Mouse (Mus musculus): Measurements from ENCODE around the gene Pla2g3. TPM values are rescaled to one million over a fixed set of nuclear protein-coding genes. Genes with fewer than 3 reads are reported as not detected.

Gene Pla2g3
- polyA plus RNA-seq, 1 experiment: 3.1 TPM

DNA sequence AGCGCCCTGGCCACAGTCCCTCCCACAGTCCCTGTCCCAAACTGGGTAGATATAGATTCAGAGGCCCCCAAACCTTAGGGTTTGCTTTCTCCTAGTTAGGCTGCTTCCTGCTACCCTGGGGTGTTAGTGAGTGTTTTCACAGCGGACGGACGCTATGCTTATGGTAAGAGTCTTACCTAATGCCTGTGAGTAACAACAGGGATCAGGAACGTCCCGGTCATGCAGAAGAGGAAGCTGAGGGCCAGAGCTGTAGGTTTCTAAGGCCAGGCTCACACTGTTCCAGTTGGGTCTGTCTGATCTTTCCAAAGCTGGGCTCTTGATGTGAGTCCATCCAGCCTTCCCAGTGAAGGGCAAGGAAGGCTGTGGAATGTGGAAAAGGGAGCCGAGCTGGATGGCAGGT, 1.7 kb upstream of the Pla2g3 start:
- TF ChIP-seq POLR2A (IDR thresholded peaks at IDR 0.05; ENCODE audit: borderline replicate concordance, extremely low read depth, low read depth, low read length): no peak
- TF ChIP-seq CTCF (IDR thresholded peaks at IDR 0.05; ENCODE audit: insufficient read depth, low read length): no peak
- H3K4me1 ChIP-seq (ENCODE audit: control insufficient read depth, insufficient read depth, low read length): no peaks in the 10 kb centered on the region
- no peak for DNase-seq
- WGBS: 59% methylated on average over 7 of the region's 7 CpGs
- no peak overlapping the region for H3K4me3 ChIP-seq (replicated peaks; ENCODE audit: extremely low read depth, low read depth, low read length)

- DNase-seq: no peak
- no peak for TF ChIP-seq POLR2A (IDR thresholded peaks at IDR 0.05; ENCODE audit: borderline replicate concordance, extremely low read depth, low read depth, low read length)
- TF ChIP-seq CTCF (IDR thresholded peaks at IDR 0.05; ENCODE audit: insufficient read depth, low read length): no peak
- H3K4me1 ChIP-seq (ENCODE audit: control insufficient read depth, insufficient read depth, low read length): no peaks in the 10 kb centered on the region
- 44% methylated on average over 5 of the region's 5 CpGs for WGBS
- H3K4me3 ChIP-seq (replicated peaks; ENCODE audit: extremely low read depth, low read depth, low read length): no peak overlapping the region
These were observed 952 bp downstream of the Pla2g3 start for GRCm38 (mm10) chr11:3489036-3489435.

DNA sequence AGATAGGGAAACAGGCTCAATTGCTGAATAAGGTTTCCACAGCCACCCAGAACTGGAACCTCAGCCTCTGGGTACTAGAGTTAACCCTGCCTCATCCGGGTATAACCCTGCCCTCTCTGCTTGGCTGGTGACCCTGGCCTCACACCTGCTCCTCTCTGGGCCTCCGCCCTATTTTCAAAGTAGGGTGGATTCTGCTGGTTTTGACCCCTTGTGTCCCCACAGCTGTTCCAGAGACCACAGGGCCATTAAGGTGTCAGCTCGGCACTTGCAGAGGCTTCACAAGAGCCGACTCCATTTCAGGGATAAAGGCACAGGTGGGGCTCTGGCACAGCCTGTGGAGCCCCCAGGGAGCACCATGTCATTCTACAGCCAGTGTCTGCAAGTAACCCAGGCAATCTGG, 4.7 kb downstream of the Pla2g3 start:
- TF ChIP-seq POLR2A (IDR thresholded peaks at IDR 0.05; ENCODE audit: borderline replicate concordance, extremely low read depth, low read depth, low read length): no peak
- TF ChIP-seq CTCF (IDR thresholded peaks at IDR 0.05; ENCODE audit: insufficient read depth, low read length): no peak
- DNase-seq: no peak
- Histone ChIP-seq H3K4me1 (ENCODE audit: control insufficient read depth, insufficient read depth, low read length) (no peaks in the 10 kb centered on the region), H3K4me3 (replicated peaks; ENCODE audit: extremely low read depth, low read depth, low read length) (no peak overlapping the region)
- WGBS: 72% methylated on average over 4 of the region's 4 CpGs

- H3K4me1 ChIP-seq (ENCODE audit: control insufficient read depth, insufficient read depth, low read length): no peaks in the 10 kb centered on the region
- TF ChIP-seq POLR2A (IDR thresholded peaks at IDR 0.05; ENCODE audit: borderline replicate concordance, extremely low read depth, low read depth, low read length) (no peak), CTCF (IDR thresholded peaks at IDR 0.05; ENCODE audit: insufficient read depth, low read length) (no peak)
- 80% methylated on average over 17 of the region's 17 CpGs for WGBS
- no peak for DNase-seq
- H3K4me3 ChIP-seq (replicated peaks; ENCODE audit: extremely low read depth, low read depth, low read length): no peak overlapping the region
These were observed 6.8 kb downstream of the Pla2g3 start for GRCm38 (mm10) chr11:3494857-3495256.

- WGBS: 65% methylated on average over 14 of the region's 14 CpGs
- Histone ChIP-seq H3K4me1 (ENCODE audit: control insufficient read depth, insufficient read depth, low read length) (no peaks in the 10 kb centered on the region), H3K4me3 (replicated peaks; ENCODE audit: extremely low read depth, low read depth, low read length) (no peak overlapping the region)
- no peak for DNase-seq
- no peak for TF ChIP-seq POLR2A (IDR thresholded peaks at IDR 0.05; ENCODE audit: borderline replicate concordance, extremely low read depth, low read depth, low read length)
- TF ChIP-seq CTCF (IDR thresholded peaks at IDR 0.05; ENCODE audit: insufficient read depth, low read length): no peak
These were observed 7.4 kb downstream of the Pla2g3 start for GRCm38 (mm10) chr11:3495496-3495895.

DNA sequence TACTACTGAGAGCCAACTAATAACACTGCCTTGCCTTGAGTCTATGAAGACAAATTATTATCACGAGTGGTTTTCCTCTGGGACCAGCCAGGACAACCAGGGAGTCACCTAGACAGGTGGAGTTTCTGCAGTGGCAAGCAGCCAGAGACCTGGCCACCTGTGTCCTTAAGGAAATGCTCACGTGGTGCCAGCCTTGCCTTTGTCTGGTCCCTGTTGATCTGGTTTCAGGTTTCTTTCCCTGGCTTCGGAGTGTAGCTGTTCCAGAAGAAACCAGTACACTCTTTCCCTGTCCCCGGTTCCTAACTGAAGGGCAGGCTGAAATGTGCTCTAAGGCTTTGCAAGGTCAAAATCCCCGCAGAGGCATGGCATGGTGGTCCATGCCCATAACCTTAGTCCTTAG, 8.7 kb downstream of the Pla2g3 start:
- 56% methylated on average over 5 of the region's 5 CpGs for WGBS
- TF ChIP-seq POLR2A (IDR thresholded peaks at IDR 0.05; ENCODE audit: borderline replicate concordance, extremely low read depth, low read depth, low read length): no peak
- TF ChIP-seq CTCF (IDR thresholded peaks at IDR 0.05; ENCODE audit: insufficient read depth, low read length): no peak
- Histone ChIP-seq H3K4me1 (ENCODE audit: control insufficient read depth, insufficient read depth, low read length) (no peaks in the 10 kb centered on the region), H3K4me3 (replicated peaks; ENCODE audit: extremely low read depth, low read depth, low read length) (no peak overlapping the region)
- no peak for DNase-seq

GRCm38 (mm10) chr11:3497296-3497695, 9.2 kb downstream of the Pla2g3 start:
- WGBS: 100% methylated on average over 1 of the region's 1 CpGs
- no peak for TF ChIP-seq CTCF (IDR thresholded peaks at IDR 0.05; ENCODE audit: insufficient read depth, low read length)
- TF ChIP-seq POLR2A (IDR thresholded peaks at IDR 0.05; ENCODE audit: borderline replicate concordance, extremely low read depth, low read depth, low read length): no peak
- no peak for DNase-seq
- Histone ChIP-seq H3K4me1 (ENCODE audit: control insufficient read depth, insufficient read depth, low read length) (no peaks in the 10 kb centered on the region), H3K4me3 (replicated peaks; ENCODE audit: extremely low read depth, low read depth, low read length) (no peak overlapping the region)

GRCm38 (mm10) chr11:3502057-3502456, 14.0 kb downstream of the Pla2g3 start:
- WGBS: 75% methylated on average over 17 of the region's 17 CpGs
- Histone ChIP-seq H3K4me1 (ENCODE audit: control insufficient read depth, insufficient read depth, low read length) (no peaks in the 10 kb centered on the region), H3K4me3 (replicated peaks; ENCODE audit: extremely low read depth, low read depth, low read length) (no peak overlapping the region)
- no peak for DNase-seq
- TF ChIP-seq POLR2A (IDR thresholded peaks at IDR 0.05; ENCODE audit: borderline replicate concordance, extremely low read depth, low read depth, low read length) (no peak), CTCF (IDR thresholded peaks at IDR 0.05; ENCODE audit: insufficient read depth, low read length) (no peak)

DNA sequence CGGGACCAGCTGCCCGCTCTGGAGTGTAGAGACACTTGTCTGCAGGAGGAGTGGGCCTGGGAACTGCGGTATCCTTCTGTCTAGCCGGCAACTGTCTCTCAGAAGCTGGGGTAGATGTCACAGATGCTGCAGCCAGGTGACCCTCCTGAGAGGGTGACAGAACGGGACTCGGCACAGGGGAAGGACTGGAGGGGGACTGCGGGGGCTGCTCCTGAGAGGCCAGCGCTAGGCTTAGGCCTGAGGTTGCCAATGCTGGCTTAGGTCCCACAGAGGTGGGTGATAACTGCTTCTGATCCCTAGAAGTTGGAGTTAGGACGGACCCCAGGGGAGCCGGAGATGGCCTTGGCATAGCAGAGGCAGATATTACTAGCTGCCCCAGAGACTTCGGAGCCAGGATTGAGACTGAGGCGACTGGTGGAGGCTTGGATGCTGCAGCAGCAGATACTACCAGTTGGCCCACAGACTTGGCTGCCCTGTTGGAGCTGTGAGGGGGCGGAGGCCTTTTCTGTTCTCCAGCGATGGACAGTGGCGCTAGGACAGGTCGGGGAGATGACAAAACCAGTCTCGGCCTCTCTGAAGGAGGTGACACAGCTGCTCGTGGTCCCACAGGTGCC, 14.5 kb downstream of the Pla2g3 start:
- no peak for TF ChIP-seq POLR2A (IDR thresholded peaks at IDR 0.05; ENCODE audit: borderline replicate concordance, extremely low read depth, low read depth, low read length)
- TF ChIP-seq CTCF (IDR thresholded peaks at IDR 0.05; ENCODE audit: insufficient read depth, low read length): no peak
- Histone ChIP-seq H3K4me3 (replicated peaks; ENCODE audit: extremely low read depth, low read depth, low read length) (no peak overlapping the region), H3K4me1 (ENCODE audit: control insufficient read depth, insufficient read depth, low read length) (no peaks in the 10 kb centered on the region)
- 74% methylated on average over 18 of the region's 18 CpGs for WGBS
- DNase-seq: no peak

Data from lung, adult 2 months (tissue).